7 mouse cellular contexts compared by ENCODE assay signal in the genomic region with DNA sequence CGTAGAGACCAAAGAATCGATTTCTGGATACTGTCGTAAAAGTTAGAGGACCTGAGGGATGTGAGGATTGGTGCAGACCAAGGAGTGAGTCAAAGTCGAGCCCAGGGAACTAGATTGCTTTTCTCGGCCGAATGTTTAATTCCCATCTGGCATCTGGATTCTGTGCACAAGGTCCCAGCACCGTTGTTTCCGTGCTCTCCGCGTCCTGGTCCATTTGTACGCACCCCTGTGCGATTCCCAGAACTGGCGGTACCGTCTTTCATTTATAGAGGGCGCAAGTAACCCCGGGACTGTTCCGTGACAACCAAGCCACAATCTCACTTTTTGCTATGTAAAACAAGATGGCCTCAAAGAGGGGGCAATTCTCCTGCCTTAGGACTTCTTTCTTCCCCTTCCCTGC. TPM values are rescaled to one million over a fixed set of nuclear protein-coding genes. Genes with fewer than 3 reads are reported as not detected.
DNase-seq lines count a peak whose midpoint lies in the region; ATAC-seq and TF ChIP-seq lines count a peak whose summit lies in the region.

No protein-coding gene starts in this region.

- peak overlapping the region; percentile 77 for H3K4me2 ChIP-seq in hindbrain, postnatal 0 days (ENCODE audit: low read depth, low read length)

- H3K36me3 ChIP-seq in hindbrain, postnatal 0 days (ENCODE audit: insufficient read depth, low read length) = no peaks in the 10 kb centered on the region
- H3K36me3 ChIP-seq in megakaryocyte, embryonic 14.5 days (replicated peaks; ENCODE audit: low read length) = no peaks in the 10 kb centered on the region

- H3K27ac ChIP-seq in hindbrain, postnatal 0 days = peak overlapping the region; percentile 85

- H3K27me3 ChIP-seq in hindbrain, postnatal 0 days (ENCODE audit: insufficient read depth, low read length) = no peaks in the 10 kb centered on the region
- no peaks in the 10 kb centered on the region for H3K27me3 ChIP-seq in megakaryocyte, embryonic 14.5 days (replicated peaks)

- no peaks in the 10 kb centered on the region; the same call in 1 of the 2 replicates for H3K4me1 ChIP-seq in hindbrain, postnatal 0 days (ENCODE audit: insufficient read depth, low read length)
- H3K4me1 ChIP-seq in megakaryocyte, embryonic 14.5 days = peaks cover 58% of the 10 kb centered on the region

- intact Hi-C loops in left cerebral cortex, postnatal 10 days (cut with DNase I) = loop anchor here (10.0 kb wide), 2 partner anchors 1406 to 1716 kb away; partner anchors contain the start of genes Hist1h2ai, Hist1h2bl and Hist1h3h

- H3K9me3 ChIP-seq in hindbrain, postnatal 0 days (ENCODE audit: low read length) = no peaks in the 10 kb centered on the region
- no peaks in the 10 kb centered on the region for H3K9me3 ChIP-seq in megakaryocyte, embryonic 14.5 days

- H3K9ac ChIP-seq in hindbrain, postnatal 0 days (replicated peaks; ENCODE audit: low read length) = peak overlapping the region; percentile 51

- peak; percentile 47 for ATAC-seq in activated CD4-positive, CD25-positive, alpha-beta regulatory T cell, adult 4 months
- peak; percentile 55 for ATAC-seq in common myeloid progenitor, adult 5-6 weeks (replicated peaks; ENCODE audit: low read depth, poor library complexity, severe bottlenecking)
- peak; percentile 70 for ATAC-seq in hindbrain, postnatal 0 days

- H3K4me3 ChIP-seq in hindbrain, postnatal 0 days (ENCODE audit: low read length) = peak overlapping the region; percentile 61
- peak overlapping the region; percentile 93 for H3K4me3 ChIP-seq in megakaryocyte, embryonic 14.5 days (replicated peaks)

- peak; percentile 70 for TF ChIP-seq CTCF in hindbrain, postnatal 0 days (IDR thresholded peaks at IDR 0.05; ENCODE audit: low read depth)

- DNase-seq in gastrocnemius, adult 8-10 months (ENCODE audit: low spot score in 2 of 2) = peak; percentile 59 to 69
- peak; percentile 90 for DNase-seq in hindbrain, postnatal 0 days (ENCODE audit: low spot score)
- DNase-seq in left cerebral cortex, postnatal 10 days (ENCODE audit: extremely low spot score in 1 of 2, low spot score in 2 of 2) = peak; percentile 80
- peak; percentile 67 for DNase-seq in right cerebral cortex, postnatal 14 days

- 4% methylated on average over 17 of the region's 17 CpGs for WGBS in hindbrain, postnatal 0 days

RNA-seq across cellular contexts. Expression of gene Abt1, which starts 7.1 kb away (rescaled TPM):
- polyA plus RNA-seq in activated CD4-positive, CD25-positive, alpha-beta regulatory T cell, adult 4 months (2017; shearing (Covaris generic)) = 10 to 100 TPM; 10.4 to 11.1 TPM
- total RNA-seq in common myeloid progenitor, adult 5-6 weeks (2017) = 14.7 and 15.6 TPM in 2 replicates
- total RNA-seq in gastrocnemius, adult 8-10 months (2022) = 1 to 10 TPM; 3.2 to 4.8 (median 4.0) TPM
- total RNA-seq in hindbrain, postnatal 0 days (2014; rRNA removed) = 5.0 and 5.5 TPM in 2 replicates
- 7.2 and 7.6 TPM in 2 replicates for polyA plus RNA-seq in hindbrain, postnatal 0 days (2015; fragmentation: Nextera tagmentation; extraction: Ambion mirVana)
- total RNA-seq in left cerebral cortex, postnatal 10 days (2021) = 1 to 10 TPM; 6.3 to 6.5 TPM
- polyA plus RNA-seq in megakaryocyte, embryonic 14.5 days (2012; ENCODE audit: insufficient read depth, low replicate concordance) = 1.6 and 7.8 TPM in 2 replicates

RNA-seq across cellular contexts. Expression of gene Btn1a1, which starts 35.0 kb away (rescaled TPM):
- polyA plus RNA-seq in activated CD4-positive, CD25-positive, alpha-beta regulatory T cell, adult 4 months (2017; shearing (Covaris generic)) = not detected
- not detected in 2 replicates for total RNA-seq in common myeloid progenitor, adult 5-6 weeks (2017)
- total RNA-seq in gastrocnemius, adult 8-10 months (2022) = not detected
- total RNA-seq in hindbrain, postnatal 0 days (2014; rRNA removed) = 0.40 and 0.89 TPM in 2 replicates
- polyA plus RNA-seq in hindbrain, postnatal 0 days (2015; fragmentation: Nextera tagmentation; extraction: Ambion mirVana) = 0.15 and 0.24 TPM in 2 replicates
- not detected for total RNA-seq in left cerebral cortex, postnatal 10 days (2021)
- not detected in 2 replicates for polyA plus RNA-seq in megakaryocyte, embryonic 14.5 days (2012; ENCODE audit: insufficient read depth, low replicate concordance)

RNA-seq across cellular contexts. Expression of gene Btn2a2, which starts 57.9 kb away (rescaled TPM):
- not detected for polyA plus RNA-seq in activated CD4-positive, CD25-positive, alpha-beta regulatory T cell, adult 4 months (2017; shearing (Covaris generic))
- not detected in 2 replicates for total RNA-seq in common myeloid progenitor, adult 5-6 weeks (2017)
- not detected for total RNA-seq in gastrocnemius, adult 8-10 months (2022)
- not detected in 2 replicates for total RNA-seq in hindbrain, postnatal 0 days (2014; rRNA removed)
- polyA plus RNA-seq in hindbrain, postnatal 0 days (2015; fragmentation: Nextera tagmentation; extraction: Ambion mirVana) = 0.11 TPM in 1 of 2 replicates, not detected in the other
- under 1 TPM; 0.75 to 0.88 TPM for total RNA-seq in left cerebral cortex, postnatal 10 days (2021)
- not detected in 2 replicates for polyA plus RNA-seq in megakaryocyte, embryonic 14.5 days (2012; ENCODE audit: insufficient read depth, low replicate concordance)

Comparison
In these comparisons a context has a peak if more than half of its experiments do, and no peak if none do; other contexts are left out.
1. Peak in every context shown above with its lines: DNase-seq, ATAC-seq, H3K4me3 ChIP-seq and H3K27ac ChIP-seq.